ENCODE assay signal across 21 mouse cellular contexts in genomic region chr3:107080803-107081202, GRCm38 (mm10). TPM values are rescaled to one million over a fixed set of nuclear protein-coding genes. Genes with fewer than 3 reads are reported as not detected.
DNase-seq lines count a peak whose midpoint lies in the region; ATAC-seq and TF ChIP-seq lines count a peak whose summit lies in the region.
"Had no signal": no experiment of that assay in that cellular context is flagged by ENCODE, and none has a peak within 500 bp of the region (broad histone marks: within the 10 kb centered on the region; RNA-seq: fewer than 3 reads in every experiment).

No protein-coding gene starts in this region.

- no peak for TF ChIP-seq POLR2A in CH12.LX (IDR thresholded peaks at IDR 0.05; ENCODE audit: low read depth, low read length)

- peak; percentile 70 for ATAC-seq in inflammation-experienced regulatory T-cells, adult 6 months
- ATAC-seq: intestine, embryonic 16.5 days; liver, embryonic 12.5 days had no signal

- H3K27ac ChIP-seq in CH12.LX (ENCODE audit: insufficient read depth, low read depth), result no peak overlapping the region
- H3K27ac ChIP-seq: embryonic facial prominence, embryonic 12.5 days; forebrain, embryonic 15.5 days; heart, embryonic 10.5 days; hindbrain, embryonic 14.5 days; limb, embryonic 12.5 days; liver, embryonic 12.5 days; midbrain, embryonic 12.5 days had no signal

- no peak for TF ChIP-seq CTCF in CH12.LX (conservative IDR thresholded peaks at IDR 0.05 in 1 of 2, IDR thresholded peaks at IDR 0.05 in 1 of 2; ENCODE audit: low read depth in 2 of 2, low read length in 2 of 2)

- dilution Hi-C loops in CH12.LX (cut with MboI; ENCODE audit: extremely low pct_ligation_motif_present, extremely low pct_unique_long_range_greater_than_20kb, low sequenced_read_pairs), result no loop called here

- H3K4me3 ChIP-seq in CH12.LX (replicated peaks in 1 of 3; ENCODE audit: low read depth in 2 of 3, low read length in 2 of 3, poor library complexity in 1 of 3), result no peak overlapping the region
- H3K4me3 ChIP-seq: embryonic facial prominence, embryonic 12.5 days; erythroblast, embryonic 14.5 days; forebrain, embryonic 15.5 days; heart, embryonic 10.5 days; limb, embryonic 12.5 days; liver, embryonic 12.5 days; midbrain, embryonic 12.5 days had no signal

- no peaks in the 10 kb centered on the region for H3K79me2 ChIP-seq in CH12.LX (replicated peaks; ENCODE audit: control insufficient read depth, extremely low read depth, insufficient read depth, poor library complexity, severe bottlenecking)

- H3K36me3 ChIP-seq in CH12.LX (replicated peaks in 1 of 2; ENCODE audit: control insufficient read depth in 1 of 2, insufficient read depth in 1 of 2, low read length in 1 of 2), result no peaks in the 10 kb centered on the region
- H3K36me3 ChIP-seq: embryonic facial prominence, embryonic 12.5 days; forebrain, embryonic 15.5 days; G1E; heart, embryonic 10.5 days; limb, embryonic 12.5 days; liver, embryonic 12.5 days; midbrain, embryonic 12.5 days had no signal

- in situ Hi-C loops in CH12.LX (cut with MboI; ENCODE audit: low pct_ligation_motif_present, low pct_unique_long_range_greater_than_20kb, low sequenced_read_pairs), result loop anchor here (10.0 kb wide), 1 partner anchor 146 kb away; no protein-coding TSS in a partner anchor

- peaks cover 3% of the 10 kb centered on the region for H3K9me3 ChIP-seq in CH12.LX (replicated peaks; ENCODE audit: low read length)
- H3K9me3 ChIP-seq: embryonic facial prominence, embryonic 12.5 days; forebrain, embryonic 15.5 days; G1E; heart, embryonic 10.5 days; limb, embryonic 12.5 days; liver, embryonic 12.5 days; midbrain, embryonic 12.5 days had no signal

- DNase-seq in 416B (ENCODE audit: low read depth) (peak; percentile 89), CH12.LX (ENCODE audit: extremely low read depth) (no peak)
- DNase-seq in thymus, postnatal 14 days, result peak; percentile 84
- no peak for DNase-seq in frontal cortex, adult 2 months (ENCODE audit: extremely low spot score in 1 of 2, low spot score in 1 of 2)
- no peak for DNase-seq in kidney, postnatal 10 days
- no peak for DNase-seq in cerebellum, adult 11 months
- DNase-seq: adrenal gland, postnatal 36 days; gastrocnemius, postnatal 36 days had no signal

- no peak overlapping the region for H3K9ac ChIP-seq in CH12.LX (ENCODE audit: insufficient read depth, low read depth)
- H3K9ac ChIP-seq: embryonic facial prominence, embryonic 12.5 days; forebrain, embryonic 15.5 days; hindbrain, embryonic 14.5 days; limb, embryonic 12.5 days; liver, embryonic 12.5 days; lung, embryonic 14.5 days; midbrain, embryonic 12.5 days had no signal

- no peaks in the 10 kb centered on the region for H3K27me3 ChIP-seq in CH12.LX (replicated peaks)
- H3K27me3 ChIP-seq: embryonic facial prominence, embryonic 12.5 days; forebrain, embryonic 15.5 days; limb, embryonic 12.5 days; liver, embryonic 12.5 days; midbrain, embryonic 12.5 days had no signal

- H3K4me2 ChIP-seq in CH12.LX (ENCODE audit: insufficient read depth, low read depth, poor library complexity, severe bottlenecking), result 0 out of 2 replicates have a peak overlapping the region, but pooled peaks have one; percentile 5
- H3K4me2 ChIP-seq: embryonic facial prominence, embryonic 12.5 days; forebrain, embryonic 15.5 days; hindbrain, embryonic 14.5 days; limb, embryonic 12.5 days; liver, embryonic 12.5 days; lung, embryonic 14.5 days; midbrain, embryonic 12.5 days had no signal

- H3K4me1 ChIP-seq in CH12.LX (ENCODE audit: control insufficient read depth in 1 of 2, insufficient read depth in 2 of 2), result peaks cover 30 to 54% of the 10 kb centered on the region in 2 experiments
- H3K4me1 ChIP-seq: embryonic facial prominence, embryonic 12.5 days; limb, embryonic 12.5 days; liver, embryonic 12.5 days; midbrain, embryonic 12.5 days had no signal

- no peak for TF ChIP-seq EP300 in CH12.LX (IDR thresholded peaks at IDR 0.05; ENCODE audit: low read length)

- no peak for TF ChIP-seq RAD21 in CH12.LX (IDR thresholded peaks at IDR 0.05; ENCODE audit: low read depth, low read length)

TF ChIP-seq in CH12.LX, 34 proteins besides CTCF, POLR2A, EP300 and RAD21:
- no peak for TF ChIP-seq NELFE (IDR thresholded peaks at IDR 0.05; ENCODE audit: low read depth, low read length)
- no peak for TF ChIP-seq ZNF384 (IDR thresholded peaks at IDR 0.05; ENCODE audit: low read depth, low read length)
- TF ChIP-seq TCF12 (IDR thresholded peaks at IDR 0.05; ENCODE audit: low read depth, low read length), result no peak
- TF ChIP-seq ZKSCAN1 (IDR thresholded peaks at IDR 0.05; ENCODE audit: borderline replicate concordance, low read depth, low read length), result no peak
- no peak for TF ChIP-seq MAFK (IDR thresholded peaks at IDR 0.05; ENCODE audit: insufficient replicate concordance, low read length)
- TF ChIP-seq MYC (IDR thresholded peaks at IDR 0.05; ENCODE audit: low read depth, low read length), result no peak
- no peak for TF ChIP-seq KAT2A (IDR thresholded peaks at IDR 0.05; ENCODE audit: insufficient replicate concordance, low read length)
- no peak for TF ChIP-seq GABPA (IDR thresholded peaks at IDR 0.05; ENCODE audit: insufficient replicate concordance, low read depth, low read length)
- TF ChIP-seq ELF1 (IDR thresholded peaks at IDR 0.05; ENCODE audit: low read depth, low read length), result no peak
- TF ChIP-seq E2F4 (IDR thresholded peaks at IDR 0.05; ENCODE audit: insufficient replicate concordance, low read depth, low read length), result no peak
- TF ChIP-seq SIN3A (IDR thresholded peaks at IDR 0.05; ENCODE audit: low read length), result no peak
- no peak for TF ChIP-seq ZC3H11A (IDR thresholded peaks at IDR 0.05; ENCODE audit: low read depth, low read length)
- TF ChIP-seq MXI1 (IDR thresholded peaks at IDR 0.05; ENCODE audit: low read depth, low read length), result no peak
- no peak for TF ChIP-seq USF2 (conservative IDR thresholded peaks at IDR 0.05; ENCODE audit: low read depth, low read length)
- TF ChIP-seq MAX (IDR thresholded peaks at IDR 0.05; ENCODE audit: low read length), result no peak
- TF ChIP-seq JUND (conservative IDR thresholded peaks at IDR 0.05; ENCODE audit: low read depth, low read length), result no peak

RNA-seq across cellular contexts. Expression of gene Kcna2, which starts 20.1 kb away (rescaled TPM):
- total RNA-seq in CH12.LX (2012; rRNA removed), result not detected in 2 replicates
- not detected in 2 replicates for total RNA-seq in CH12.LX (2014; rRNA removed)
- polyA plus RNA-seq in CH12.LX (2012; ENCODE audit: insufficient read length, low read depth), result not detected in 2 replicates
- under 1 TPM; 0.06 to 0.38 (median 0.28) TPM for polyA plus RNA-seq in inflammation-experienced regulatory T-cells, adult 6 months (2017; shearing (Covaris generic))
- 38.3 and 40.6 TPM in 2 replicates for polyA plus RNA-seq in frontal cortex, adult 2 months (2012; rRNA removed)
- polyA plus RNA-seq: C2C12; G1E; heart, embryonic 10.5 days had no signal

RNA-seq across cellular contexts. Expression of gene Kcna3, which starts 44.8 kb away (rescaled TPM):
- 0.84 and 0.85 TPM in 2 replicates for total RNA-seq in CH12.LX (2012; rRNA removed)
- total RNA-seq in CH12.LX (2014; rRNA removed), result not detected in 2 replicates
- polyA plus RNA-seq in CH12.LX (2012; ENCODE audit: insufficient read length, low read depth), result not detected in 2 replicates
- 10 to 100 TPM in 2 of 3 experiments, 1 to 10 TPM in 1; 9.4 to 18.5 (median 14.0) TPM for polyA plus RNA-seq in inflammation-experienced regulatory T-cells, adult 6 months (2017; shearing (Covaris generic))
- polyA plus RNA-seq in frontal cortex, adult 2 months (2012; rRNA removed), result 6.3 and 7.3 TPM in 2 replicates
- total RNA-seq: G1E had no signal
- polyA plus RNA-seq: erythroblast, embryonic 14.5 days; G1E had no signal

Comparison
In these comparisons a context has a peak if more than half of its experiments do, and no peak if none do; other contexts are left out.
1. DNase-seq: peak in 416B (single experiment) and thymus, postnatal 14 days (single experiment); none in CH12.LX (single experiment), frontal cortex, adult 2 months (0 of 2), kidney, postnatal 10 days (single experiment) and cerebellum, adult 11 months (single experiment).
2. RNA of gene Kcna2, which starts 20.1 kb away (polyA plus RNA-seq): 38.3 to 40.6 TPM in frontal cortex, adult 2 months; 0.06 to 0.38 TPM in inflammation-experienced regulatory T-cells, adult 6 months and not detected in CH12.LX; every median in the first group is over 10 times any median in the second.